Mouse (Mus musculus): ENCODE measurements around the gene Cmpk2. TPM values are rescaled to one million over a fixed set of nuclear protein-coding genes. Genes with fewer than 3 reads are reported as not detected.
A peak's percentile ranks its signal among the peaks of the same experiment; 100 is the strongest.

The Cmpk2 gene
- polyA plus RNA-seq, 1 experiment from 2014 or later: 8.9 TPM

DNA sequence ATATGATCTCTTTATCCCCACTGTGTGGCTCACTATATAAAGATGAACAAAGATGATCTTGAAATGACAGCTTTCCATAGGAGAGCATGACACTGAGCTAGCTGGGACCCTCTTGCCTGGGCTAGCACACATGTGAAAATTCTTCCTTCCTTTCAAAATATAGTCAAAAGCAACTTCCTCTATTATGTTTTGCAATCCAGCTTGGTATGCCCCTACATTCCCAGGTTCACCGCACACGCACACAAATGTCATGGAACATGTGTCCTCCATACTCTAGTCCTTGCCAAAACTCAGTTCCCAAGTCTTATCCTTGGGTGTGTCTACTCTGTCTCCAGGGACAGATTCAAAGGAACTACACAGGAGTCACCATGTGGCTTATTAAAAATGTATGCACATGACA is 19.5 kb upstream of the Cmpk2 start:
- no peak overlapping the region for H3K27ac ChIP-seq (ENCODE audit: low read length)
- 85% methylated on average over 2 of the region's 2 CpGs for WGBS (ENCODE audit: insufficient replicate concordance)
- H3K9ac ChIP-seq (ENCODE audit: low read depth, low read length): no peak overlapping the region
- no peak overlapping the region for H3K4me3 ChIP-seq (ENCODE audit: low read depth, low read length)
- H3K9me3 ChIP-seq (replicated peaks; ENCODE audit: control insufficient read depth, low read length): no peaks in the 10 kb centered on the region
- no peak for ATAC-seq (ENCODE audit: low read depth)
- H3K27me3 ChIP-seq (ENCODE audit: control insufficient read depth, insufficient read depth, low read depth, low read length): no peaks in the 10 kb centered on the region
- no peaks in the 10 kb centered on the region for H3K36me3 ChIP-seq (ENCODE audit: control insufficient read depth, insufficient read depth)
- H3K4me1 ChIP-seq (ENCODE audit: control insufficient read depth, low read depth, low read length): peaks cover 4% of the 10 kb centered on the region
- no peak overlapping the region for H3K4me2 ChIP-seq (ENCODE audit: low read depth, low read length)

- Histone ChIP-seq H3K4me3 (ENCODE audit: low read depth, low read length) (no peak overlapping the region), H3K9ac (ENCODE audit: low read depth, low read length) (no peak overlapping the region)
- peak; percentile 67 for ATAC-seq (ENCODE audit: low read depth)
Measured at GRCm38 (mm10) chr12:26451150-26451549, 17.9 kb upstream of the Cmpk2 start.

GRCm38 (mm10) chr12:26452951-26453350 is 16.1 kb upstream of the Cmpk2 start:
- no peaks in the 10 kb centered on the region for H3K27me3 ChIP-seq (ENCODE audit: control insufficient read depth, insufficient read depth, low read depth, low read length)
- peaks cover 9% of the 10 kb centered on the region for H3K4me1 ChIP-seq (ENCODE audit: control insufficient read depth, low read depth, low read length)
- ATAC-seq (ENCODE audit: low read depth): no peak
- no peak overlapping the region for H3K4me2 ChIP-seq (ENCODE audit: low read depth, low read length)
- 12% methylated on average over 4 of the region's 4 CpGs for WGBS (ENCODE audit: insufficient replicate concordance)
- no peak overlapping the region for H3K9ac ChIP-seq (ENCODE audit: low read depth, low read length)
- no peak overlapping the region for H3K4me3 ChIP-seq (ENCODE audit: low read depth, low read length)
- no peak overlapping the region for H3K27ac ChIP-seq (ENCODE audit: low read length)
- no peaks in the 10 kb centered on the region for H3K9me3 ChIP-seq (replicated peaks; ENCODE audit: control insufficient read depth, low read length)
- H3K36me3 ChIP-seq (ENCODE audit: control insufficient read depth, insufficient read depth): no peaks in the 10 kb centered on the region

More at GRCm38 (mm10) chr12:26451150-26451549, 17.9 kb upstream of the Cmpk2 start:
- Histone ChIP-seq H3K27me3 (ENCODE audit: control insufficient read depth, insufficient read depth, low read depth, low read length) (no peaks in the 10 kb centered on the region), H3K4me2 (ENCODE audit: low read depth, low read length) (no peak overlapping the region), H3K36me3 (ENCODE audit: control insufficient read depth, insufficient read depth) (no peaks in the 10 kb centered on the region), H3K27ac (ENCODE audit: low read length) (no peak overlapping the region), H3K9me3 (replicated peaks; ENCODE audit: control insufficient read depth, low read length) (no peaks in the 10 kb centered on the region), H3K4me1 (ENCODE audit: control insufficient read depth, low read depth, low read length) (peaks cover 5% of the 10 kb centered on the region)
- WGBS (ENCODE audit: insufficient replicate concordance): 4% methylated on average over 1 of the region's 1 CpGs

DNA sequence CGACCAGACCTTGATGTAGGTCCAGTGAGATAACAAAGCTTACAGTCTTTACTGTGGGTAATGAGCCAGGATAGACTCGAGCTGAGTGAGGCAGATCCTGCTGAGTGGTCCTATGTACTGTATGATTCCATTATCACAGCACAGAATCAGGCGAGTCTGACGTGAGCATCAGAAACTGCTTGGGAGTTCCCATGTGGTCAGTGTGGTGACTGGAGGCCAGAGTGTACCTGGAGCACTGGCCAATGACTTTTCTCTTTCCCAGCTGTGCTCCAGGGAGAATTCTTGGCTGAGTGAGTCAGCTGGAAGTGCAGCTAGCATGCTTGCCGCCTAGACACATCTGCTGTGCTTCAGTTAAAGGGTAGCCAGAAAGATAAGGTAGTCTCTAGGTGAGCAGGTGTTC is 14.3 kb upstream of the Cmpk2 start:
- H3K4me1 ChIP-seq (ENCODE audit: control insufficient read depth, low read depth, low read length): peaks cover 9% of the 10 kb centered on the region
- H3K9ac ChIP-seq (ENCODE audit: low read depth, low read length): no peak overlapping the region
- H3K9me3 ChIP-seq (replicated peaks; ENCODE audit: control insufficient read depth, low read length): no peaks in the 10 kb centered on the region
- H3K36me3 ChIP-seq (ENCODE audit: control insufficient read depth, insufficient read depth): no peaks in the 10 kb centered on the region
- H3K27me3 ChIP-seq (ENCODE audit: control insufficient read depth, insufficient read depth, low read depth, low read length): no peaks in the 10 kb centered on the region
- 34% methylated on average over 5 of the region's 5 CpGs for WGBS (ENCODE audit: insufficient replicate concordance)
- no peak overlapping the region for H3K4me3 ChIP-seq (ENCODE audit: low read depth, low read length)
- no peak for ATAC-seq (ENCODE audit: low read depth)
- no peak overlapping the region for H3K4me2 ChIP-seq (ENCODE audit: low read depth, low read length)
- no peak overlapping the region for H3K27ac ChIP-seq (ENCODE audit: low read length)

GRCm38 (mm10) chr12:26456028-26456698 is 12.8 kb upstream of the Cmpk2 start, which contains the start of gene Rsad2:
Rsad2 (minus strand) TSS chr12:26456452.
- Histone ChIP-seq H3K27ac (ENCODE audit: low read length) (peak within 1 kb of the TSS; percentile 41), H3K4me1 (ENCODE audit: control insufficient read depth, low read depth, low read length) (peaks cover 9% of the 10 kb centered on the region), H3K36me3 (ENCODE audit: control insufficient read depth, insufficient read depth) (no peaks in the 10 kb centered on the region), H3K9me3 (replicated peaks; ENCODE audit: control insufficient read depth, low read length) (no peaks in the 10 kb centered on the region), H3K9ac (ENCODE audit: low read depth, low read length) (peak within 1 kb of the TSS; percentile 38; the same call in 1 of the 2 replicates), H3K4me3 (ENCODE audit: low read depth, low read length) (peak within 1 kb of the TSS; percentile 33), H3K27me3 (ENCODE audit: control insufficient read depth, insufficient read depth, low read depth, low read length) (no peaks in the 10 kb centered on the region), H3K4me2 (ENCODE audit: low read depth, low read length) (peak within 1 kb of the TSS; percentile 48)
- WGBS (ENCODE audit: insufficient replicate concordance): 44% methylated on average over 13 of the region's 13 CpGs
- ATAC-seq (ENCODE audit: low read depth): peak; percentile 87

- H3K27me3 ChIP-seq (ENCODE audit: control insufficient read depth, insufficient read depth, low read depth, low read length): no peaks in the 10 kb centered on the region
- peak; percentile 31 for ATAC-seq (ENCODE audit: low read depth)
- H3K9me3 ChIP-seq (replicated peaks; ENCODE audit: control insufficient read depth, low read length): no peaks in the 10 kb centered on the region
- whole genome bisulfite sequencing (ENCODE audit: insufficient replicate concordance): 3% methylated on average over 2 of the region's 2 CpGs
- H3K27ac ChIP-seq (ENCODE audit: low read length): no peak overlapping the region
- no peaks in the 10 kb centered on the region for H3K36me3 ChIP-seq (ENCODE audit: control insufficient read depth, insufficient read depth)
- H3K4me1 ChIP-seq (ENCODE audit: control insufficient read depth, low read depth, low read length): peaks cover 6% of the 10 kb centered on the region
- H3K9ac ChIP-seq (ENCODE audit: low read depth, low read length): no peak overlapping the region
- no peak overlapping the region for H3K4me3 ChIP-seq (ENCODE audit: low read depth, low read length)
- no peak overlapping the region for H3K4me2 ChIP-seq (ENCODE audit: low read depth, low read length)
Measured at GRCm38 (mm10) chr12:26460091-26460490, 8.9 kb upstream of the Cmpk2 start.

GRCm38 (mm10) chr12:26465600-26465999 is 3.4 kb upstream of the Cmpk2 start:
- ATAC-seq (ENCODE audit: low read depth): no peak
- Histone ChIP-seq H3K27me3 (ENCODE audit: control insufficient read depth, insufficient read depth, low read depth, low read length) (no peaks in the 10 kb centered on the region), H3K27ac (ENCODE audit: low read length) (no peak overlapping the region), H3K4me2 (ENCODE audit: low read depth, low read length) (no peak overlapping the region), H3K4me1 (ENCODE audit: control insufficient read depth, low read depth, low read length) (peaks cover 11% of the 10 kb centered on the region), H3K9ac (ENCODE audit: low read depth, low read length) (no peak overlapping the region), H3K36me3 (ENCODE audit: control insufficient read depth, insufficient read depth) (no peaks in the 10 kb centered on the region), H3K4me3 (ENCODE audit: low read depth, low read length) (no peak overlapping the region), H3K9me3 (replicated peaks; ENCODE audit: control insufficient read depth, low read length) (no peaks in the 10 kb centered on the region)
- WGBS (ENCODE audit: insufficient replicate concordance): 59% methylated on average over 5 of the region's 5 CpGs

DNA sequence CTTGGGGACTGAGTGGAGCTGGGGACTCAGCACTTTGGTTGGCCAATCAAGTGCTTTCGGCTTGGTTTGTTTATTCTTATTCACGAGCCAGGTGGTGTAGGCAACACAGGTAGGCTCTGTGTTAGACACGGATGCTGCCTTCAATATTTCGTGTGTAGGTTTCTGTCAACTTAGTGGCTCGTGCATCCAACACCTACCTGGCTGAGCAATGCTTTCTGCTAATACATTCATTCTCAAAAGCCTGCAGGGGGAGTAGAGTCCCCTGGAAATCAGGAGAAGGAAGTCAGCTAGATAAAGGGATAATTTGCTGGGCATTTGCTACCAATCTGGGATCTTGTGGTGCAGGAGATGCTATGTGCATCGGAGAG is 1.0 kb downstream of the Cmpk2 start:
- H3K9me3 ChIP-seq (replicated peaks; ENCODE audit: control insufficient read depth, low read length): no peaks in the 10 kb centered on the region
- no peak for ATAC-seq (ENCODE audit: low read depth)
- H3K4me2 ChIP-seq (ENCODE audit: low read depth, low read length): peak overlapping the region; percentile 98
- 19% methylated on average over 6 of the region's 6 CpGs for WGBS (ENCODE audit: insufficient replicate concordance)
- peak overlapping the region; percentile 86 for H3K27ac ChIP-seq (ENCODE audit: low read length)
- H3K9ac ChIP-seq (ENCODE audit: low read depth, low read length): peak overlapping the region; percentile 90
- H3K4me3 ChIP-seq (ENCODE audit: low read depth, low read length): peak overlapping the region; percentile 87
- H3K36me3 ChIP-seq (ENCODE audit: control insufficient read depth, insufficient read depth): no peaks in the 10 kb centered on the region
- H3K4me1 ChIP-seq (ENCODE audit: control insufficient read depth, low read depth, low read length): peaks cover 46% of the 10 kb centered on the region
- H3K27me3 ChIP-seq (ENCODE audit: control insufficient read depth, insufficient read depth, low read depth, low read length): no peaks in the 10 kb centered on the region

- Histone ChIP-seq H3K9me3 (replicated peaks; ENCODE audit: control insufficient read depth, low read length) (no peaks in the 10 kb centered on the region), H3K4me2 (ENCODE audit: low read depth, low read length) (peak overlapping the region; percentile 98), H3K4me3 (ENCODE audit: low read depth, low read length) (peak overlapping the region; percentile 87), H3K27ac (ENCODE audit: low read length) (peak overlapping the region; percentile 91), H3K36me3 (ENCODE audit: control insufficient read depth, insufficient read depth) (no peaks in the 10 kb centered on the region), H3K9ac (ENCODE audit: low read depth, low read length) (peak overlapping the region; percentile 20), H3K27me3 (ENCODE audit: control insufficient read depth, insufficient read depth, low read depth, low read length) (no peaks in the 10 kb centered on the region), H3K4me1 (ENCODE audit: control insufficient read depth, low read depth, low read length) (peaks cover 46% of the 10 kb centered on the region)
- no peak for ATAC-seq (ENCODE audit: low read depth)
- WGBS (ENCODE audit: insufficient replicate concordance): 55% methylated on average over 3 of the region's 3 CpGs
Measured at GRCm38 (mm10) chr12:26471376-26471775, 2.4 kb downstream of the Cmpk2 start.

Measured in liver, embryonic 16.5 days (tissue).